Mouse (Mus musculus): ENCODE data around the gene Nedd8.

The Nedd8 gene

DNA sequence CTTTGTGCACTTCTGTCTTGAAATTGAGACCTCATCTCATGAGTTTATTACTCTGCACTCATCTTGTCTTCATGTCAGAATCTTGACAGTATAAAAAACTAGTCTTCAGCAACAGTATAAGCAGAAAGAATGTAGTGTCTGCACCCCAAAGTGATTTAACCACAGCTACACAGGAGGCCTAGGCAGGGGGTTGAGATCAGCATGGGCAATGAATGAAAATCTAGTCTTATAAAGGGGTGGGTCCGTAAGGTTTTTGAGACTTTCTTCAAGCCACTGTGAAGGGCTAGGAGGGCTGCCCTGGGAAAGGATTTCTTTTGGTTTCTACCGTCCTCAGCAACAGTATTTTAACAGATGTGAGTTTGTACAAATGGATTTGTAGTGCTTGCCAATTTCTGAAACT is 11.3 kb downstream of the Nedd8 start:
- DNase-seq (ENCODE audit: low spot score in 2 of 2), result no peak

DNA sequence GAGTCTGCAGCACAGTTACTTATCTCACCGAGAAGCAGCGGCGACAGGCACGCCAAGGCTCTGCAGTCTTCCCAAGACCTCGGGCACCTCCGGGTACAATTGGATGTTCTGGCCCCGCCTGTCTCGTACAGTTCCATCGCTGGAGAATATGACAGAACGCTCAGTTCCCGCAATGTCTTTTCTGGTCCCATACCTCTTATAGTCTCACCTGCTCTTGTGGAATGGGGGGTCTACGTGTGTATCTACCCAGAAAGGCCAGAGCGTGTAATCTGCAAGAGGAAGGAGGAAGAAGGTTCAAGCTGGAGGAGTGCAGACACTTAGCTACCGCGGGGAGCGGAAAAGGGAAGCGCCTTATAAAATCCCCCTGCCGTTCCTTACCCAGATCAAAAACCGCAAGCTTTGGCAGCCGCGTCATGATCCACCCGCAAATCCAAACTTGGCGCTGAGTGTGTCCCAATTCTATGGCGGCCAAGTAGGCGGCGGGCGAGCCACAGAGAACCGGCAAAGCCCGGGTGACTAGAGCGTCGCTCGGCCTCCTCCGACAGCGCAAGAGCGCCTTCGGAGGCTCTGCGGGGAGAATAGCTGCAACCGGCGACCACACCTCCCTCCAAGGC is 11.9 kb downstream of the Nedd8 start, which contains the start of gene Mdp1:
TSS of gene Mdp1 (minus strand) at position 549 of the 614 bp plus-strand sequence.
- DNase-seq (ENCODE audit: low spot score in 2 of 2), result peak; percentile 64 to 76

DNA sequence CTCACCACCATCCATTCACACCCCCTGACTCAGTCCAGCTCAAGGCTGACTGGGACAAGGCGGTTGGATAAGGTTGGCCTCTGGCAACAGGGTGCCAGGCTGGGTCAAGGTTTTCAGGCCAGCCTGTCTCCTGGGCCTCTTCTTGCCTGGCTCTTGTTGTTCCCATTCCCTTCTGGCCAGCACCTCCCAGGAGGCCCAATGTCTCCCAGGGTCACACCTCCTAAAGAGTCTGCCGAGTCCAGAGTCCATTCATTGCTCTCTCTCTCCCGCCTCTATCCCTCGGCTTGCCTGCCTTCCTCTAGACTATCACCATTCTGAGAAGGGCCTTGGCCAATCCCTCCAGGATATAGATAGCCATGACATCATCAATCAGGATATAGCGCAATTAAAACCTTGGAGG is 13.9 kb downstream of the Nedd8 start:
- DNase-seq (ENCODE audit: low spot score in 2 of 2), result no peak

DNA sequence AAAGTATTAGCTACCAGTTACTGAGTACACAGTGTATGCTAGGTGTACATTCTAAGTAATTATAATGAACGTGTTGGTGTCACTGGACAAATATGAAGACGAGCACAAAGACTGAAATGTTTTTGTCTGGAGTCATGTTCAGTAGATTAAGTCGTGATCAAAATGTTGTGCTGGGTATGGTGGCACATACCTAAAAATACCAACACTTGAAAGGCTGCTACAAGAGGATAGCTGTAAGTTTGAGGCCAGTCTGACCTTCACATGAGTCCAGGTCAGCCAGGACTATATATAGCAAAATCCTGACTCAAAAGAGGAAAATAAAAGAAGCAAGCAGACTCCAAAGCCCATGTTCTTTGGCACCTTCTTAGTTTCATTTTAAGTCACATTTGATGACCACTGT is 15.0 kb downstream of the Nedd8 start:
- no peak for DNase-seq (ENCODE audit: low spot score in 2 of 2)

DNA sequence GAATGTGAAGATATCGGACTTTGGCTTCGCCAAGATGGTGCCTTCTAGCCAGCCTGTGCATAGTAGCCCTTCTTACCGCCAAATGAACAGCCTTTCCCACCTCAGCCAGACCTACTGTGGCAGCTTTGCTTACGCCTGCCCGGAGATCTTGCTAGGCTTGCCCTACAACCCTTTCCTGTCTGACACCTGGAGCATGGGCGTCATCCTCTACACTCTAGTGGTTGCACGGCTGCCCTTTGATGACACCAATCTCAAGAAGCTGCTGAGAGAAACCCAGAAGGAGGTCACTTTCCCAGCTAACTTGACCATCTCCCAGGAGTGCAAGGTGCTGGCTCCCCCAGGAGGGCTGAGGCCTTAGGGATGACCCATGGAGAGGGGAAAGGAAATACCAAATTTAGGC is 20.4 kb downstream of the Nedd8 start:
- no peak for DNase-seq (ENCODE audit: low spot score in 2 of 2)

DNA sequence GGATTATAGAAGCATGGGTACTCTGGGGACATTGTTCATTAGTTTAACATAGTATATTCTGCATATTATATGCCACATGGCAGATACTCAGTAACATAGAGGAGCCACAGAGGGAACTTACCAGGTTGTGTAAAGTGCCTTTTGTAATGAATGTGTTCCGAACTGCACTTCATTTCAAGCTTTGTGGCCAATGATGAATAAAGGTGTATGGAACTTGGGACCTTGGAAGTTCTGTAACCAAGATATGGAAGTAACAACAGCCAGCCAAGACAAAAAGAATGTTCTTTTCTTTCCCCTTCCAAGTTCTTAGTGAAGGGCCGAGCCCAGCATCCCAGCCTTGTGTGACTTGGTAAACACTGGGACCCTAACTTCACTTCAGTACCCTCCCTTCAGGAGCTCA is 22.0 kb downstream of the Nedd8 start, which contains the start of gene Tssk4:
TSS of gene Tssk4 (plus strand) at position 301 of the 400 bp plus-strand sequence.
- DNase-seq (ENCODE audit: low spot score in 2 of 2), result no peak

DNA sequence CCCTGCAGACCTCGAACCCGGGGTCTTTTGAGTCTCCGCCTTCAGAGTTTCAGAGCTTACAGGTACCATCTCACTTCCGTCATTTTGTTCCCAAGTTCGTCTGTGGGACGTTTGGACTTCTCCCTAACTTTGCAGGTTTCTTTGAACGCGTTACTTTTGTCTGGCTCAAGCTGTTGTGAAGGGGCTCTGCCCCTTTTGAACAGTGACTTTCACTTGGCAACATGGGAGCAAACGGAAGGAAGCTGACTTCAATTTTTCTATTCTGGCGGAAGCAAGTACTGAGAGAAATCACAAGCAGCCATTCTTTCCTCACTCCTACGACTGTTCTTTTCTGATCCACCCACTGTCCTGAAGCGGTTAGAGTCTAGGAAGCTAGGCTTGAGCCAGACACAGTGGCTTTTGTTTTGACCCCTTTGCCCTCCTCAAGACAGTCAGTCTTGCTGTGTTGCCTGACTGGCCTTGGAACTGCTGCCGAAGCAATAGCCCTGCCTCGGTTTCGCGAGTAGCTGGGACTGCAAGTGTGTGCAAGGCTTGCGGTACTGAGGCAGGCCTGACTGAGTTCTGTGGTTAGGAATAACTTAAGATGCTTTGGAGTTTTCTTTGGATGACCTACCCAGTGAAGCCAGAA is 27.5 kb downstream of the Nedd8 start:
- no peak for DNase-seq (ENCODE audit: low spot score in 2 of 2)

DNA sequence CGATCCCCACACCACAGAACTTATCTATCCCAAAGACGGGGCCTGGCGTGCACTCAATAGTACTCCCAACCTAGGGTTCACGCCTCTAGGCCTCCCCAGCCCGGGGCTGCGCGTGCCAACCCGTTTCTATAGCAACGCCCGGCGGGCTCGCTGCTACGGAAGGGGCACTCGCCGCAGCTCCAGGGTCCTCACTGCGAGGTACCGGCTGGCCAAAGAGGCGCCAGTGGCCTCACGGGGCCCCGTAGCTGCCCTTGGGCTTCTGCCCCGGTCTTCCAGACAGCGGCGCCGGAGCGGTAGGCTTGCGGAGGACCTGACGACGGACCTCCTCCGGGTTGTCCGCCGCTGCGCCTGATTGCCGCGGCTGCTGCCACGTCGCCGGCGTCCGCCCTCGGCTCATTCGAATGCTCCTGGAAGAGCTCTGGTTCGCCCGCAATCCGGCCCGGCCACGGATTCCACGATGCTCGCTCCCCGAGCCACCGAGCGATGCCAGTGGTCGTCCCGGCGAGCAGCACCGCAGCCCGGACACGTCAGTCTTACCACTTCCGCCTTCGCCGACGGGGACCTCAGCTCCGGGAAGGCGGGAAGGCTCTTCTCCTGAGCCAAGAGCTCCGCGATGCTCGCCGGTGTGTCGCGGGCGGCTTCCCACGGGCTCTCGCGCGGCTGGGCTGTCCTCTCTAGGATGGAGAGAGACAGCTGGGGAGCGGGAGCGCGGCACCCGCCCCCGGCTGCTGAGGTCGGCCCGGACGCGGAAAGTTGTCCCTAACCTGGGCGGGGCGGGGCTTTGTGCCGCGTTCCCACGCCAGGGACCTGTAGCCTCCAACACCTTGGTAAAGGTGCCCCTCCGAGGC is 28.6 kb downstream of the Nedd8 start, which contains the start of gene Tm9sf1:
TSS of gene Tm9sf1 (minus strand) at position 747 of the 848 bp plus-strand sequence.
- peak; percentile 80 to 82 for DNase-seq (ENCODE audit: low spot score in 2 of 2)

DNA sequence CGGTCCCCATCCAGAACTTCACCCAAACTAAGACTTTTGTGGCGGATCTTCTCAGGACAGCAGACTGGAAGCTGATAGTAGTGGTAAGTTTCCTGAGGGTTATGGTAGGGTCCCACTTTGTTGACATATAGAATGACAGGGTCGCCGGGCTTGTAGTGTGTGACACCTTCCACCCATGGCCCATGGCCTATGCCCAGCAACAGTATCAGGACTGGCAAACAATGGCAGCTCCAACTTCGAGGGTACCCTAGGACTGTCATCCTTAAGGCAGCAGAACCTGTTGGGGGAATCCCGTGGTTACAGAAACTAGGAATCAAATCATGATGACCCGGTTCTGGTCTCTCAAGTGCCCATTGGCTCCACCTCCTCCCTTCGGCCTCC is 29.3 kb downstream of the Nedd8 start:
- no peak for DNase-seq (ENCODE audit: low spot score in 2 of 2)

DNA sequence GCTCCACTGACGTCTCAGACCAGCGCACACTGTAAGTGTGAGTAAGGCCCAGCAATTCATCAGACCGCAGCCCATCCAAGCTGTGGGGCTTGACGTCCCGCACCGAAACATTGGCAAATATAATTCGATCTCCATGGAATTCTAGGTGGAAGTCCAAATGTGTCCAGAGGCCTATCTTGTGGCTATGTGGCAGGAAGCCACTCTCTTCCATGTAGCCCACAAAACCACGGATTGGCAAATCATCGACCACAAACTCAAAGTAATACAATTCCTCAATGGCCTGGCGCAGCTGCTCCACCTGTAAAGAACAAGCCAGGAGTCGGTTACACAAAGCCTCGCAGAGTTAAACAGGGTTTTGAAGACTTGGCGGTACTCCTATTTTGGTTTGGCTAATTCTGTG is 30.6 kb downstream of the Nedd8 start:
- DNase-seq (ENCODE audit: low spot score in 2 of 2), result no peak

DNA sequence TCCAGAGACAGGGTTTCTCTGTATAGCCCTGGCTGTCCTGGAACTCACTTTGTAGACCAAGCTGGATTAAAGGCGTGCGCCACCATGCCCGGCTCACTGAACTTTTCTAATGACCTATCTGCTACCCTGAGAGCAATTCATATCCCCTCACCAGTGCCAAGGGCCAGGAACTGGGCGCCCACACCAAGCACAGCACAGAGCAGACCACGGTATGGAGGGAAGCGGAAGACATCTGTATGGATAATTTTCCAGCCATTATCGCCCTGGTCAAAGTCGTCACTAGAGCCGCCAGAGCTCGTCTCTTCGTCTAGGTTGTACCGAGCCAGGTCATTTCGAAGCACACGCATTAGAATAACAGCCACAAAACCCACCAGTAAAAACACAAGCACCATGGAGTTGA is 31.1 kb downstream of the Nedd8 start:
- DNase-seq (ENCODE audit: low spot score in 2 of 2), result no peak

DNA sequence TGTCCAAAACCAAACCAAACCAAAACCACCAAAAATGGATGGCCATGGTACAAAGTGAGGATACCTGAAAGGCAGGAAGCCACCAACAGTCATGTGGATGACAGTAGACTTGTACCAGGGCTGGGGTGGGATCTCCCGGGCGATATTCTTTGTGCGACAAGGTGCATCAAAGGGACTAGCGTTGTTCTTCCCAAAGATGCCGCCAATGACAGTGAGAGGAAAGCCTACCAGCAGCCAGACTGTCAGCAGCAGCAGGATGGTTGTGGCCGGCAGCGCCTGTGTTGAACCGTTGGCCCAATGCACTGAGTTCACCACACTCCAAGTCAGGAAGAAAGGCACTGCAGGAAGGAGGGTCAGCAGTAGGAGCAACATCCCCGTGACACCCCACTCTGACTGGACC is 34.1 kb downstream of the Nedd8 start, which contains the start of gene Gm49378:
TSS of gene Gm49378 (minus strand) at position 101 of the 400 bp plus-strand sequence.
- no peak for DNase-seq (ENCODE audit: low spot score in 2 of 2)

DNA sequence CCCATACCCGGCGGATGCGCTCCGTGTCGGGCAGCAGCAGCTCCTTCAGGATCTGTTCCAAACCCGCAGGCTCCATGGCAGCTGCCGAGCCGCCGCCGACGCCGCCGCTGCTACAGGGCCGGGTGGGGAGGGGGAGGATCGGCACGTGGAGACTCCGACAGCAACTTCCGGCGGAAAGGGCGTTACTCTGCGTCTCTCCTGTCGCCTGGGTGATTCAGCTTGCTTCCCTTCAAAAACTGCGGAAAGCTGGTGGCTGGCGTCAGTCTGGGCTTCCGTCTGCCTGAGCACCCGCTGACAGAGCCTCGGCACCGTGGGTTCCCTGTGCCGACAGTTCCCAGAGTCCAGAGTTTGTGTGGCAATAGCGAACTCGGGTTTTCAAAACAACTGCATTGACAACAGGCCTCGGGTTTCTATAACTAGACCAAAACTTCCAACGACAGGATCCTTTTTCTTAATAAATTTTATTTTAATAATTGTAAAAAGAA is 36.4 kb downstream of the Nedd8 start, which contains the start of gene Ipo4:
TSS of gene Ipo4 (minus strand) at position 435 of the 485 bp plus-strand sequence.
- DNase-seq (ENCODE audit: low spot score in 2 of 2), result peak; percentile 67 to 78

DNA sequence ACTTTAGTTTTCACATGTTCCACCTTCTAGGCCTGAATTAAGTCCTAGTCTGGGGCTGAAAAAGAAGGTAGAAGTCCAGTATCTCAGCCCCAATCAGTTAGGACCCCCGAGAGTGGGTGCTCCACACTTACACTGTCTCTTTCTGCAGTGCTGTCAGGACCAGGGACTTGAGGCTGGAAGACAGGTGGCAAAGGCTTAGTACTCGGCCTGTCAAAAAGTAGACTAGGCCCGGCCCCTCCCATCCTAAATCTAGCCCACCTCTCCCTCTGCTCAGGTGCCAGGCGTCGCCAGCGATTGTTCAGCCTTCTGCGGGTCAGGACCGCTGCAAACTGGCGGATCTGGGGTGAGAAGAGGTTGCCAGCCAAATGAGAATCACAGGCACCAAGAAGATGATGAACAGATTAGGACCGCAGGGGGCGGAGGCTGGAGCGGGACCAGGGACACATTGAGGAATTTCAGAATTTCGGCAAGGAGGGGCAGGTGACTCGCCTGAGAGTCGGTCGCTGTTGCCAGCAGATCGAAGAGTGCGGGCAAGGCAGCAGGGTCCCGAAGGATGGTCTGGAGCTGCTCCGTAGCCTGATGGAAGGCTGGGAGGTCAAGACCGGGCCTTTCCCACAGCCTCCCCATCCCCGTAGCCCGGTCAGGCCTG is 36.9 kb downstream of the Nedd8 start:
- no peak for DNase-seq (ENCODE audit: low spot score in 2 of 2)

DNA sequence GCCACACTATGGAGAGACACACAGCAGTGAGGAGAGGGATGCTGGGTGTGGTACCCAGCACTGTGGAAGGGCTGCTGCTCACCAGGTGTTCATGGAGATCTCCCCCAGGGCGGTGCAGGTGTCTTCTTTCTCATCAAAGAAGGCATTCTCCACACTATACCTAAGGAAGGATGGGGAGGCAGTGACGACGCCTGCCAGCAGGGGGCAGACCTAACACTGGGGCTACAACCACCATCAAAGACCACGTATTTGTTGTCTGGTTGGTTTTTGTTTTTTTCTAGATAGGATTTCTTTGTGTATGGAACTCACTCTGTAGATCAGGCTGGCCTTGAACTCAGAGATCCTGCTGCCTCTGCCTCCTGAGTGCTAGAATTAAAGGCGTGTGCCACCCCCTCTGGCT is 42.6 kb downstream of the Nedd8 start:
- DNase-seq (ENCODE audit: low spot score in 2 of 2), result peak; percentile 62 to 76

DNA sequence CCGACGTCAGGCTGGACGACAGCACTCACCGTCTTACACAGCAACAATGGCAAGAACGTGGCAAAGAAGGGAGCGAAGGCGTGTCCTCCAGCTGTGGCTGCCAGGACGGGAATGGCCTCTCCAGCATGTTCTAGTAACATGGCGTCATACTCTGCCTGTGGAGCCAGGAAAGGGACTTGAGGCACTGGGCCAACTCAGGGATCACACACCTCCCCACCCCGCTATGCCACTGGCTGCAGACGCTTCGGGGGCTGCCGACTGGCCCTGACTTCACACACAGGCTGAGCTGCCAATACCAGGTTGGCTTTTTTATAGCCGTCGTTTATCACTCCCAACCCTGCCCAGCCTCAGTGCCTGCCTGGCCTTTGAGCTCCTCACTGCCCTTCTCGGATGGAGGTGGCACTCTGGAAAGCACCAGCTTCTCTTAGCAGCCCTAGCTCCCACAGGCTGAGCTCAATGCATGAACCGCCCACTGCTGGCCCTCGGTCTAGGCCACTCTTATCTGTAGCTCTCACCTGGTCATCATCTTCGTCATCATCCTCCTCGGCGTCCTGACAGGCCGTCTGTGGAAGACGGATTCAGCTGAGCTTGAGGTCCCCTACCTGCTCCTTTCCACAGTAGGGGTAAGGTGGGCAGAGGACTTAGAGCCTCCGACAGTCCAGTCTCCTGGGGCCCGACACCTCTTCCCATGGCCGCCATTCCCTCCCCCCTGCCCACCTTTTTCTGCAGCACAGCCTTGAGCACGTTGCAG is 43.7 kb downstream of the Nedd8 start:
- no peak for DNase-seq (ENCODE audit: low spot score in 2 of 2)

DNA sequence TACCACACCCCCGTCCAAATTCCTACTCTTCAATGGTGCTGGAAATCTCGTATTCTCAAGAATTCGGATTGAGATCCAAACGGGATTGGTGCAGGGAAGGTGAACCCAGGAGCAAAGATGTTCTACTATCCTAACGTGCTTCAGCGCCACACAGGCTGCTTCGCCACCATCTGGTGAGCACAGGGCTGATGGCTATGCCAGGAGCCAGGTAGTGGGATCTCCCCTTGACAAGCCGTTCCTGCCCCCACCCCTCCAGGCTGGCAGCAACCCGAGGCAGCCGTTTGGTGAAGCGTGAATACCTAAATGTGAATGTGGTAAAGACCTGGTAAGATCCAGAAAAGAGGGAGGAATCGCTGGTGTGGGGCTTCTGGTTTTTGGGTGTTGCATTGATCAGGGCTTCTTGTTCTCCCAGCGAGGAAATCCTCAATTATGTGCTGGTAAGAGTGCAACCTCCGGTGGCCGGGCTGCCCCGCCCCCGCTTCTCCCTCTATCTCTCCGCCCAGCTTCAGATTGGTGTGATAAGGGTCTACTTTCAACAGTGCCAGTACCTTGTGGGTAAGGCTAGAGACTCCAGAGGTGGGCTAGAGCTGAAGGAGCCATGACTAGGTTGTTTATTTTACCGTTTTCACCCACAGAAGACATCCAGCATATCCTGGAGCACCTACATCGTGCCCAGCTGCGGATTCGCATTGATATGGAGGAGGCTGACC is 53.3 kb downstream of the Nedd8 start:
- no peak for DNase-seq (ENCODE audit: low spot score in 2 of 2)

DNA sequence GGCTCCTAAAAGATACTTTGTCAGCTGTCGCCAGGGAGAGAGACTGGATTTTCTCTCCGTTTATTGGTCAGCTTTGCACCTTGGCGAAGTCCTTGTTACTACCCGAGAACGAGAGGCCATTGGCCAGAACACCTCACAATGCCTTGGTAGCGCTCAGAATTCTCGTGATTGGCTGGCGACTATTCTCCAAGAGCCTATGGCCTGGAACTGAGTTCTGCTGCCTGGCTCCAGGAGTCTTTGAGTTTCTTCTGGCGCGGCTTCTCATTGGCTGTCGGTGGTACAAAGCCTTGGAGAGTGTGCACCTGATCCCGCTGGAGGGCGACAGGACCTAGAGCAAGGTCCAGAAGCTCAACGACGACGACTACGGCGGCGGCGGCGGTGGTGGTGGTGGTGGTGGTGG is 54.1 kb downstream of the Nedd8 start, which contains the start of gene Rec8:
TSS of gene Rec8 (plus strand) at position 216 of the 400 bp plus-strand sequence.
- peak; percentile 17 to 31 for DNase-seq (ENCODE audit: low spot score in 2 of 2)

DNA sequence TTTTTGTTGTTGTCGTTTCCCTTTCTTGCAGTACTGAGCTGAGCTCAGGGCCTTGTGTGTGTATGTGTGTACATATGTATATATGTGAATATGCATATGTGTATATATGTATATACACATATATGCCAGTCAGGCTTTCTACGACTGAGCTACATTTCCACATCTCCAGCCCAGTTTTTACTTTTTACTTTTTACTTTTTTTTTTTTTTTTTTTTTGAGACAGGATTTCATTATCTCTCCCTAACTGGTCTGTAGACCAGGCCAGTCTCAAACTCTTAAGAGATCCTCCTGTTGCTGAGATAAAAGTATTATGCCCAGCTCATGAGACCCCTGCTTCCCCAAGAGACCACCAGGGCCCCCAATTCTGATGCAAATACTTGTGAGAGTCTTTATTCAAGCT is 55.1 kb downstream of the Nedd8 start:
- no peak for DNase-seq (ENCODE audit: low spot score in 2 of 2)

DNA sequence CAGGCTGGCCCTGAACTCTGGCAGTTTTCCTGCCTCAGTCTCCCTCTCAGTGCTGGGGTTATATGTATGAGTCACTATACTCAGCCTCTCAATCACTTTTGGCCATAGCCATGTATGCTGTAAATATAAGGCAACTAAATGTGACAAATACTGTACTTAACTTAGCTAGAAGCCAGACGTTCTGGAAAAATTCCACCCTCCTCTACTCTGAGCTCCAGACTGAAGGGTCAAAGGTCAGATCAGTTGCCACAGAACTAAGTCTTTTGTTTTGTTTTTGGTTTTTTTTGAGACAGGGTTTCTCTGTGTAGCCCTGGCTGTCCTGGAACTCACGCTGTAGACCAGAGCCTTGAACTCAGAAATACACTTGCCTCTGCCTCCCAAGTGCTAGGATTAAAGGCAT is 56.0 kb downstream of the Nedd8 start:
- DNase-seq (ENCODE audit: low spot score in 2 of 2), result no peak
